Mouse (Mus musculus) MEL (cell line): ENCODE data around the gene Mast3. TPM values are rescaled to one million over a fixed set of nuclear protein-coding genes. Genes with fewer than 3 reads are reported as not detected.

Experiments used
- DNase-seq: peaks from one replicate; pipeline ENCODE4 v3.0.0; 2011; ENCODE audit warnings: low read depth, low spot score
- H3K27ac ChIP-seq: 2 replicates; pipeline ENCODE4 v1.5.1; 2012; ENCODE audit warnings: low read depth, mild to moderate bottlenecking, control low read depth, low read length, moderate library complexity; ENCODE audit not compliant: control insufficient read depth
- H3K27me3 ChIP-seq, 2 experiments: fragments of 150-350 bp in 1 of 2; sonication (generic) in 1 of 2; 2 replicates each; pipeline ENCODE4 v1.6.1; 2012; ENCODE audit warnings: low read length in 2 of 2, mild to moderate bottlenecking in 2 of 2, improper control_type of control experiment in 1 of 2, moderate library complexity in 1 of 2; ENCODE audit not compliant: insufficient read depth in 2 of 2, control insufficient read depth in 1 of 2
- H3K36me3 ChIP-seq, 2 experiments: 2 replicates each; pipeline ENCODE4 v1.6.1; 2012 to 2014; ENCODE audit warnings: low read length in 2 of 2, improper control_type of control experiment in 1 of 2, inconsistent platforms in 1 of 2, mild to moderate bottlenecking in 1 of 2; ENCODE audit not compliant: insufficient read depth in 2 of 2, control insufficient read depth in 1 of 2
- H3K4me1 ChIP-seq, 2 experiments: fragments of 150-350 bp in 1 of 2; sonication (generic) in 1 of 2; 2 replicates each; pipeline ENCODE4 v1.6.1; 2012; ENCODE audit warnings: low read length in 2 of 2, improper control_type of control experiment in 1 of 2, mild to moderate bottlenecking in 1 of 2; ENCODE audit not compliant: insufficient read depth in 2 of 2, control insufficient read depth in 1 of 2
- H3K4me3 ChIP-seq, 2 experiments: fragments of 150-350 bp in 1 of 2; sonication (generic) in 1 of 2; 2 replicates each; pipeline ENCODE4 v1.5.1; 2012; ENCODE audit warnings: low read depth in 2 of 2, low read length in 2 of 2, mild to moderate bottlenecking in 2 of 2, moderate library complexity in 2 of 2, control low read depth in 1 of 2, improper control_type of control experiment in 1 of 2; ENCODE audit not compliant: control insufficient read depth in 1 of 2, insufficient read depth in 1 of 2
- H3K79me2 ChIP-seq: 2 replicates; pipeline ENCODE4 v1.6.1; 2012; ENCODE audit warnings: mild to moderate bottlenecking, low read length, moderate library complexity; ENCODE audit not compliant: control insufficient read depth, poor library complexity, insufficient read depth
- H3K9ac ChIP-seq: 2 replicates; pipeline ENCODE4 v1.6.1; 2012; ENCODE audit warnings: low read depth, mild to moderate bottlenecking, control low read depth, low read length, moderate library complexity; ENCODE audit not compliant: control insufficient read depth, poor library complexity, severe bottlenecking
- H3K9me3 ChIP-seq: fragments of 150-350 bp; sonication (generic); replicated peaks from 2 replicates; pipeline ENCODE4 v1.6.1; 2012; ENCODE audit warnings: mild to moderate bottlenecking, low read length, improper control_type of control experiment, moderate library complexity; ENCODE audit not compliant: insufficient read depth
- BHLHE40 ChIP-seq: IDR thresholded peaks from 2 replicates; pipeline ENCODE4 v1.6.1; 2012; ENCODE audit warnings: low read depth, mild to moderate bottlenecking, inconsistent platforms, low read length, improper control_type of control experiment, borderline replicate concordance
- CHD2 ChIP-seq: IDR thresholded peaks from 2 replicates; pipeline ENCODE4 v1.6.1; 2011; ENCODE audit warnings: low read length, improper control_type of control experiment
- E2F4 ChIP-seq: IDR thresholded peaks from 2 replicates; pipeline ENCODE4 v1.6.1; 2011; ENCODE audit warnings: low read depth, low read length, improper control_type of control experiment, borderline replicate concordance
- ELF1 ChIP-seq: IDR thresholded peaks from 2 replicates; pipeline ENCODE4 v1.6.1; 2014; ENCODE audit warnings: low read depth, mild to moderate bottlenecking, inconsistent platforms, low read length, improper control_type of control experiment, moderate library complexity
- EP300 ChIP-seq, 2 experiments: IDR thresholded peaks; 2 replicates each; pipeline ENCODE4 v1.6.1; 2011; ENCODE audit warnings: improper control_type of control experiment in 2 of 2, low read length in 2 of 2, low read depth in 1 of 2, mild to moderate bottlenecking in 1 of 2
- ETS1 ChIP-seq: IDR thresholded peaks from 2 replicates; pipeline ENCODE4 v1.6.1; 2012; ENCODE audit warnings: low read depth, mild to moderate bottlenecking, inconsistent platforms, low read length, improper control_type of control experiment, moderate library complexity
- GABPA ChIP-seq: IDR thresholded peaks from 2 replicates; pipeline ENCODE4 v1.6.1; 2012; ENCODE audit warnings: low read depth, mild to moderate bottlenecking, inconsistent platforms, low read length, improper control_type of control experiment, moderate library complexity
- GATA1 ChIP-seq: IDR thresholded peaks from 2 replicates; pipeline ENCODE4 v1.6.1; 2011; ENCODE audit warnings: low read depth, low read length, improper control_type of control experiment
- HCFC1 ChIP-seq: IDR thresholded peaks from 2 replicates; pipeline ENCODE4 v1.6.1; 2012; ENCODE audit warnings: low read depth, mild to moderate bottlenecking, inconsistent platforms, low read length, improper control_type of control experiment, moderate library complexity
- MAFK ChIP-seq: IDR thresholded peaks from 2 replicates; pipeline ENCODE4 v1.6.1; 2011; ENCODE audit warnings: low read depth, mild to moderate bottlenecking, low read length, improper control_type of control experiment, borderline replicate concordance
- MAZ ChIP-seq: IDR thresholded peaks from 2 replicates; pipeline ENCODE4 v1.6.1; 2012; ENCODE audit warnings: low read depth, mild to moderate bottlenecking, inconsistent platforms, low read length, improper control_type of control experiment
- MXI1 ChIP-seq: IDR thresholded peaks from 2 replicates; pipeline ENCODE4 v1.6.1; 2011; ENCODE audit warnings: mild to moderate bottlenecking, low read depth, low read length, improper control_type of control experiment
- MYC ChIP-seq: IDR thresholded peaks from 2 replicates; pipeline ENCODE4 v1.6.1; 2011; ENCODE audit warnings: low read depth, mild to moderate bottlenecking, low read length, improper control_type of control experiment, moderate library complexity
- NELFE ChIP-seq: IDR thresholded peaks from 2 replicates; pipeline ENCODE4 v1.6.1; 2011; ENCODE audit warnings: low read depth, low read length, improper control_type of control experiment
- NRF1 ChIP-seq: IDR thresholded peaks from 2 replicates; pipeline ENCODE4 v1.6.1; 2014; ENCODE audit warnings: low read depth, mild to moderate bottlenecking, inconsistent platforms, low read length, improper control_type of control experiment, moderate library complexity; ENCODE audit not compliant: poor library complexity, insufficient read depth, severe bottlenecking
- RAD21 ChIP-seq: IDR thresholded peaks from 2 replicates; pipeline ENCODE4 v1.6.1; 2011; ENCODE audit warnings: mild to moderate bottlenecking, low read depth, low read length, improper control_type of control experiment
- RCOR1 ChIP-seq: IDR thresholded peaks from 2 replicates; pipeline ENCODE4 v1.6.1; 2012; ENCODE audit warnings: low read depth, mild to moderate bottlenecking, inconsistent platforms, low read length, improper control_type of control experiment
- SIN3A ChIP-seq: IDR thresholded peaks from 2 replicates; pipeline ENCODE4 v1.6.1; 2012; ENCODE audit warnings: low read length, improper control_type of control experiment, inconsistent platforms
- TBP ChIP-seq: IDR thresholded peaks from 2 replicates; pipeline ENCODE4 v1.8.0; 2011; ENCODE audit warnings: low read depth, low read length, improper control_type of control experiment
- TCF12 ChIP-seq: IDR thresholded peaks from 2 replicates; pipeline ENCODE4 v1.6.1; 2014; ENCODE audit warnings: low read depth, mild to moderate bottlenecking, inconsistent platforms, low read length, improper control_type of control experiment, moderate library complexity
- USF1 ChIP-seq: IDR thresholded peaks from 2 replicates; pipeline ENCODE4 v1.6.1; 2014; ENCODE audit warnings: low read depth, mild to moderate bottlenecking, inconsistent platforms, low read length, improper control_type of control experiment, moderate library complexity
- ZNF384 ChIP-seq: IDR thresholded peaks from 2 replicates; pipeline ENCODE4 v1.6.1; 2012; ENCODE audit warnings: low read depth, mild to moderate bottlenecking, inconsistent platforms, low read length, improper control_type of control experiment
- polyA plus RNA-seq, 2 experiments: library from polyadenylated mRNA; stranded (reverse) in 1 of 2; unstranded in 1 of 2; fragments of >175 nt in 1 of 2; fragments of >200 nt in 1 of 2; gene quantifications; 2 replicates each; pipeline versions ENCODE4 v1.2.1 to v1.2.4; 2012; ENCODE audit warnings: low replicate concordance in 2 of 2, low read depth in 1 of 2; ENCODE audit not compliant: insufficient read length in 2 of 2, insufficient read depth in 1 of 2, missing spikeins in 1 of 2
- total RNA-seq: library from RNA; depleted of rRNA; stranded (reverse); fragments of 300-350 nt; gene quantifications from 2 replicates; pipeline ENCODE4 v1.2.3, GENCODE M21; 2012

The Mast3 gene
- total and polyA plus RNA-seq, 3 experiments, result 13.5 to 54.7 TPM; not detected in 1

GRCm38 (mm10) chr8:70765329-70765728 is 39.5 kb downstream of the Mast3 start:
- Histone ChIP-seq H3K4me1 (peaks cover 12 to 26% of the 10 kb centered on the region in 2 experiments), H3K36me3 (peaks cover 0 to 23% of the 10 kb centered on the region in 2 experiments; a peak in 2 of 4 replicates), H3K27me3 (no peaks in the 10 kb centered on the region), H3K4me3 (no peak overlapping the region), H3K9ac (no peak overlapping the region), H3K27ac (no peak overlapping the region), H3K79me2 (peaks cover 3% of the 10 kb centered on the region; the same call in 1 of the 2 replicates), H3K9me3 (no peaks in the 10 kb centered on the region)
- no peak for TF ChIP-seq USF1
- TF ChIP-seq ZNF384, result peak; percentile 81
- TF ChIP-seq ETS1, result peak; percentile 25; the same call in 1 of the 2 replicates
- TF ChIP-seq TBP, result peak; percentile 57; the same call in 1 of the 2 replicates
- no peak for TF ChIP-seq E2F4
- TF ChIP-seq EP300 (IDR thresholded peaks at IDR 0.05; ENCODE audit: low read depth in 1 of 2, low read length in 2 of 2), result peak in 1 of 2 experiments; percentile 28; a peak in 1 of 4 replicates
- no peak for TF ChIP-seq HCFC1
- peak; percentile 48; the same call in 1 of the 2 replicates for TF ChIP-seq GATA1
- peak; percentile 74 for TF ChIP-seq ELF1
- TF ChIP-seq NELFE, result no peak
- peak; percentile 30; the same call in 1 of the 2 replicates for TF ChIP-seq BHLHE40
- TF ChIP-seq SIN3A, result peak; percentile 34
- TF ChIP-seq MXI1, result no peak
- peak; percentile 99 for TF ChIP-seq RCOR1
- TF ChIP-seq TCF12, result 0 out of 2 replicates have a peak, but pooled peaks have one; percentile 6
- DNase-seq, result peak; percentile 69

- TF ChIP-seq ETS1 (no peak), RAD21 (no peak), CHD2 (no peak), MYC (no peak), USF1 (no peak), MAFK (no peak), MAZ (no peak), NRF1 (no peak), EP300 (IDR thresholded peaks at IDR 0.05; ENCODE audit: low read depth in 1 of 2, low read length in 2 of 2) (no peak), MXI1 (no peak), GABPA (no peak)
- Histone ChIP-seq H3K27me3 (no peaks in the 10 kb centered on the region), H3K79me2 (peaks cover 9% of the 10 kb centered on the region), H3K36me3 (peaks cover 0 to 23% of the 10 kb centered on the region in 2 experiments; a peak in 2 of 4 replicates), H3K9me3 (no peaks in the 10 kb centered on the region), H3K4me1 (peaks cover 12 to 29% of the 10 kb centered on the region in 2 experiments), H3K27ac (peak overlapping the region; percentile 45), H3K4me3 (no peak overlapping the region), H3K9ac (no peak overlapping the region)
- no peak for DNase-seq
These were observed 40.2 kb downstream of the Mast3 start for GRCm38 (mm10) chr8:70764676-70765075.
